Mouse (Mus musculus) Muller cell, postnatal 12 days (primary cell): ENCODE measurements around the gene Dusp22.

Experiments
- DNase-seq: peaks from one replicate; pipeline ENCODE4 v3.0.0-alpha.2; 2015; ENCODE audit errors: inconsistent ontology term

Dusp22 gene

GRCm38 (mm10) chr13:30669277-30669676 lies 9.5 kb downstream of the Dusp22 start:
- DNase-seq: no peak

GRCm38 (mm10) chr13:30673878-30674277 lies 14.1 kb downstream of the Dusp22 start:
- DNase-seq: no peak

DNA sequence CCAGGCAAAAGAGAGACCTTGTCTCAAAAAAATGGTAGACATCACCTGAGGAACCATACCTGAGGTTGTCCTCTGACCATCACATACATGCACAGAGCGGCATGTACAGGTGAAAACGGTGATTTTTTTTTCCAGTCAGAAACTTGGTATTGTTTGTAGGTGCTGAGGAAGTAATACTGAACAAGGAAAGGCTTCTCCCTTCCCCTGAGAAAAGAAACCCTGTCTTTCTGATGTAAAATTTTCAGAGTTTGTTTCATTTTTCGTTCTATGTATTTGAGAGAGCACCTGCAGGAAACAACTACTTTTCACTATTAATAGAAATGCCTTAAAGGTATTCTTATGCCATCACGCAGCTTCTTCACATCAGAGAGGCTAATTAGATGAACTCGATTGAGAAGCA lies 19.0 kb downstream of the Dusp22 start:
- DNase-seq: no peak

DNA sequence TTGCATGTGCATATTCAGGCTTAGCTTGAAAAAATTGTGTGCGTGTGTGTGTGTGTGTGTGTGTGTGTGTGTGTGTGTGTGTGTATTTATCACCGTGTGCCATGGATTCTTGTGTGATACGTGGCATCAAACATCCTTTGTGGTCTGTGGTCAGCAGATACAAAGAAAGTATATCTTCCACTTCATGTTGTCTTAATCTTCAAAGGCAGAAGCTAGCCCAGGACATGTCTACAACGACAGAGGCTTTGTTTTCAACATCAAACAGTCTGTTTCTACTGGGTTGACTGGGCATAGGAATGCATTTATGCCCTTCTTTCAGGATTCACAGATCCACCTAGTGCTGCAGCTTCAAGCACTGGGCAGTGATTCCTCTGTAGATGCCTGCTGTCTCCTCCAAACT lies 22.1 kb downstream of the Dusp22 start:
- peak; percentile 72 for DNase-seq

DNA sequence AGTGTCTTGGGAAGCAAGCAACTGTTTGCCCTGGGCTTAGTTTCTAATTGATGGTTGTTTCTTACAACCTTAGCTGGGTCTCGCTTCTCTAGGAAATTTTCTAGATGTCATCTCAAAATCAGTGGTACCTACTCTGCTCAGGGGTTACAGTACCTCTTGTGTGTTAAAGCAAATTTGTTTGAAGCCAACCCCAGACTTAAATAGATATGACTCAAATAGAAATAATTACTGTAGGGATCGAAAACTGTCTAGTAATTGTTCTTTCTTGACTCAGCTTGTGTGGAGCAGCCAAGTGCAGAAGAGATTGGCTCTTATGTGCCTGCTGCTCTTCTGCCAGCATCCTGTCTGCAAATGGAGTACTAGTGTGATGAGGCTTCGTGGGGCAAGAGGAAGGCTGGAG lies 22.5 kb downstream of the Dusp22 start:
- DNase-seq: peak; percentile 61

DNA sequence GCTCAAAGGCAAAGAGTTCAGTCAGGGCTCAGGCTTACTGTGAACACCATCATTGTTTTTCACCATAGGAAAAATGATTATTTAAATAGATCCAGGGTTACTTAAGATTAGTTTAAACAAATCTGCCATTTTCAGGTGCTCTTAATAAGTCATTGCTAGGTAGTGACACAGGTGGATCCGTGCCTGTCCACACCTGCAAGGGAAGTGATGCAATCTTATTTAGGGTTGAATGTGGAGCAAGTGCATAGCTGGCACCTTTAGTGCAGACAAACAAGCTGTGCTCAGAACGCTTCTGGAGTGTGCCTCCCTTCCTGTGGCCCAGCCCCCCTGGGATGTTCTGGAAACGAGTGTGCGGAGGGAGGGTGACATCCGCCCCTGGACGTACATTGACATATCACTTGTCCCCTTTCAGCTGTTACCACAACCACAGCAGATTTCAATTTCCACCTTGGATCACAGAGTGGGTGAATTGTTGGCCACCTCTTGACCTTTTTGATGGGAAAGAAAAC lies 24.9 kb downstream of the Dusp22 start:
- no peak for DNase-seq

- no peak for DNase-seq
These were observed 26.2 kb downstream of the Dusp22 start for GRCm38 (mm10) chr13:30685957-30686356.

GRCm38 (mm10) chr13:30688035-30688616 lies 28.3 kb downstream of the Dusp22 start:
- DNase-seq: no peak

GRCm38 (mm10) chr13:30689475-30689874 lies 29.7 kb downstream of the Dusp22 start:
- no peak for DNase-seq

DNA sequence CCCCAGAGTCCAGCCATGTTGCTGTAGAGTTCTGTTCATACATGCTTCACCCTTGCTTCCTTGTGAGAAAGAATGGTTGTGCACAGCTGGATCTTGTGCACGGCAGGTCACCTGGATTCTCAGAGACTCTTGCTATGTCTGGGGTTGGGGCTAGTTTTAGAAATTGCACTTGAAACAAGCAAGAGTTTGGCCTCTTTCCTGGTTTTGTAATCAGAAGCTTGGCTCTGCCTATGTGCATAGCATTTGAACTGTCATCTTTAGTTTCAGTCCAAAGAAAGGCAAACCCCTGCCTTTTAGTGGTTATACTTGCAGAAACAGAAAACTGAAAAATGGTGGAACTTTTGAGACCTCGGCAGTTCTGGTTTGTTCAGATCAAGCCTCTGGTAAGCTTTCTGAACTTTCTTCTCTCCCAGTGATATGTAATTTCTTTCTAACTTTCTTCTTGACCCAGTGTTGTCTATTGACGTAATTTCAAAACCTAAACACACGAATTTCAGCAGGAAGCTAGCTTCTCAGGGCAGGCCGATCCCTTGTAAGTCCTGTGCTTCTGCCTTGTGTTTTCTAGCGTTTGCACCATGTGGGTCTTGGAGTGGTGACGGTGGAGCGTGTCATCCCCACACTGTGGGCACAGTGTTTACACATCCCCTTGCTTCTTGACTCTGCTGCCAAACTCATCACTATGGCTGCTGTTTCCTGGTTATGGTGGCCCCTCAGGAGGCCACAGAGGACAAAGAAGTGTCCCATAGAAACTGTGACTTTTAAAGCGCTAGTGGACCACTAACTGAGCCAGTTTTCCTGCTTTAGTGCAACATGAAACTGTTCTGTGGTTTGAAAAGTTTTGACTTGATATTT lies 31.9 kb downstream of the Dusp22 start:
- no peak for DNase-seq

- DNase-seq: no peak
These were observed 33.0 kb downstream of the Dusp22 start for GRCm38 (mm10) chr13:30692644-30693385.

GRCm38 (mm10) chr13:30695232-30695631 lies 35.4 kb downstream of the Dusp22 start:
- DNase-seq: peak; percentile 55

- no peak for DNase-seq
These were observed 36.1 kb downstream of the Dusp22 start for GRCm38 (mm10) chr13:30695890-30696289.

DNA sequence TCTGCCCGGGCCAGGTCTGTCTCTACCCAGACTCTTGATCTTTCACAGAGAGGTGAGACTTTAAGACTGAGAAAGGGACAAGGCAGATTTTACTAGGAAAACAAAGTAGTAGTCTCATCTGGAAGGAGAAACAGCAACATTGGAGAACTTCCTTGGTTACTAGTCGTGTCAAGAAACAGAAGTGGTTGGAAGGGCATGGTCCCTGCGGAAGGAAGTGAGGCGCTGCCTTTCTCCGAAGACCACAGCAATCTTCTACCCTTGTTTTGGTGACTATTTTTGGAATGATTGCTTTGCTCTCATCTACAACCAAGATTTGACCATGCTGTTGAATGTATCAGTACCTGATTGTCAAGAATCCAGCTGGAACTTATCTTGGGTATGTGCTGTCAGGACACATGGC lies 38.1 kb downstream of the Dusp22 start:
- no peak for DNase-seq

GRCm38 (mm10) chr13:30702695-30703094 lies 42.9 kb downstream of the Dusp22 start:
- no peak for DNase-seq

- DNase-seq: no peak
These were observed 44.7 kb downstream of the Dusp22 start for GRCm38 (mm10) chr13:30704246-30705095.

DNA sequence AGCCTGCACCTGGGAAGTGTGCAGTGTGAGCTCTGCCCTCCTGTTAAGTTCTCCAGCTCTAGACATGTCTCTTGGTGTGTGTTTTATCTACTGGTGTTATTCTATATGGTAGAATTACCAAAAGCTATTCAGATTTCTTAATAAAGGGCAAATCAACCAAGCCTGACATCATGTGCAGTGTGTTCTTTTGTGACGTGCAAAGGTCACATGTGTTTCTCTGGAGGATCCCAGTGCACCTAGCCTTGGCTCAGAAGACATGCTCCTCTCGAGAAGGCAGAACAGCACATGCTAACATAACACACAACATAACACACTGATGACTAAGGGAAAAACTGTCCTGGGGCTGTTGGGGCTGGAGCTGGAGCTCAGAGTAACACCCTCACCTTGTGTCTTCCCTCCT lies 51.3 kb downstream of the Dusp22 start:
- no peak for DNase-seq

DNA sequence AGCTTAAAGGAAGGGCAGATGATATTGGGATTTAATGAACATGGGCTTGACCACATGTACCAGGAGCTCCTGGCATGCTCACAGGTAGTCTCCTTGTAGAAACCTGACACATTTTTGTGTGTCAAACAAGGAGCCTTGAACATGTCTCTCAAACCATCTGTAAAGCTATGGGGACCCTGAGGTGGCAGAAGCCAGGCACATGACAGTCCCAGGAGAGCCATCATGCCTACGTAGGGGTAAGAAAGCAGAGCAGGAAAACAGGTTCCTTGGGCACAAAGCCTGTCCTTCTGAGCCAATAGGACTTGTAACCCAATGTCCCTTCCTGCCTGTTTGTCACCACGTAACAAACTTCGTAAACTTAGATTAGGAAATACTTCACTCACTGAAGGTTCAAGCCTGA lies 51.9 kb downstream of the Dusp22 start:
- no peak for DNase-seq

DNA sequence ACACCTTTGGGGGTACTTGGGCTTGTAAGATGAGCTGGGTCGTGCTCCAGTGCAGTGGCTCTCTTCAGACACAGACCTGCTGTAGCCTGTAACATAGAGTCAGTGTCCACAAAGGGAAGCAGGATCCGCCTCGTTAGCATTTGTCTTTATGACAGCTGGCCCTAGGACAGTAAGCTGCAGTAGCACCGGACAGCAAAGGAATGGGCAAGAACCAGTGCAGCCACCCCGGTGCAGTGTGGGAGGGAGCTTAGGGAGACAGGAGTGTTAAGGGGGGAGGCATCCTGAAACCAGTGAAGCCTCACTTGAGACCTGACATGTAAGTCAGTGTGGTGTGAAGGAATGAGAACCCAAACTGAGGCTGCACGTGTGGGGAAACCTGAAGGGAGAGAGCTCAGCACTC lies 52.5 kb downstream of the Dusp22 start:
- no peak for DNase-seq

DNA sequence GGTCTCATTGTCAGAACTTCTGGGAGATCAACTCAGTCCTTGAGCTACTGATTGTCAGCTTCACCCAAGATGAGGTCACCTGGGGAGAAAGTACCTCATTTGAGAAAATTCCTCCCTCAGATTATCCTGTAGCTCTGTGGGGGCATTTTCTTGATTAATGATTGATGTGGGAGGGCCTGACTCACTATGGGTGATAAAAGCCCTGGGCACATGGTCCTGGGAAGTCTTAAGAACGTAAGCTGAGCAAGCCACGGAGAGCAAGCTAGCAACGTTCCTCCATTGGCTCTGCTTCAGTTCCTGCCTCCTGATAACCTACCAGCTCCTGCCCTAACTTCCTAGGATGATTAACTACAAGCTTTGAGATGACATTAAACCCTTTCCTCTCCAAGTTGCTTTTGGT lies 53.8 kb downstream of the Dusp22 start:
- no peak for DNase-seq

DNA sequence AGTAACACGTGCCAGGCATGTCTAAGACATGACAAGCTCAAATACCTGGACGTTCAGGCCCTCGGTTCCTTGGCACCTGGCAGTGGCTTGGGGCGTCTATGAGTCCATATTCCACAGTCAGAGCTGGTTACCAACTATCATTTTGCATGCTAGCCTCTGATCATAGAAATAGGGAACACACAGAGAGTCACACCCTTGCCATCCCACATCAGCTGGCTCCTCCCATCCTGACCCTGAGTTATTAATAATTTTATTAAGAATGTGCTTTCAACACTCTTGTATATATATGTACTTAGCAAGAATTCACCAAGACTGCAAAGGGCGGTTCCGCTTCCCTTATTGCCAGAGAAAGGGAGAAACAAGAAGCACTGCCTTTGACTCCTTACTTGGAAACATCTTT lies 54.8 kb downstream of the Dusp22 start:
- no peak for DNase-seq

DNA sequence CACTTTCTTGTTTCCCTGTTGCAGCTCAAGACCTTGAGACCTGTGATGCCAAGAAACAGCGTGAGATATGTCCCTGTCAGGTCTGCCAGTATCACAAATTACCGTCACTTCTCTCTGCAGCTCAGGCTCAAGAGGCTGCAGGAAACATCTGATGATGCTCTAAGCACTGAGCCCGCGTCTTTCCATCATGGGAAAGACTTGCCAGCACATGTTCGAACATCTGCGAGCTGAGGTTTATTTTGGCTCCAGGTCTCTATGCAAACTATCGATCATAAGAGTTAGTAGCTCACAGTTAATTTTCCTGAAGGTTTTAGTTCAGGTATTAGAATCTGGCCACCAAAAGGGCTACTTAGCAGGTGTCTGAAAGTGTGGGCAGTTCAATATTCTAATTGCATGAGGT lies 55.3 kb downstream of the Dusp22 start:
- no peak for DNase-seq
